Mouse (Mus musculus): Measurements from ENCODE around the gene Ttc9.

Gene Ttc9

DNA sequence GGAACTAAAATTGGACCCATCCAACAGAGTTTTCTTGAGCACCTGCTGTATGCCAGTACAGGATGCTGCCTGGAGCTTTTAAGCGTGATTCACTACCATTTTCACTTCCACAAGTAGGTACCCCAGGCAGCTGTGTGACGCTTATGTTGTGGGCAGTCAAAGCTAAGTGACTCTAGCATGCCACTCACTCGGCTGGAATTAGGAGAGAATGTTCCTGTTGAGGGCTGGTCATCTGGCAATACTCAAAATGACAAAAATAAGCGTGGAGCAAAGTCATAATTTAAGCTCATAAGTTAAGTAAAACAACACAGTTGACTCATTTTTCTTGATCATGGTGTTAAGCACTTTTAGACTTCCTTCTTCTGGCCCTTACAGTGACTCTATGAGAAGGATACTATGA lies 31.0 kb downstream of the Ttc9 start:
- no peak for DNase-seq

DNA sequence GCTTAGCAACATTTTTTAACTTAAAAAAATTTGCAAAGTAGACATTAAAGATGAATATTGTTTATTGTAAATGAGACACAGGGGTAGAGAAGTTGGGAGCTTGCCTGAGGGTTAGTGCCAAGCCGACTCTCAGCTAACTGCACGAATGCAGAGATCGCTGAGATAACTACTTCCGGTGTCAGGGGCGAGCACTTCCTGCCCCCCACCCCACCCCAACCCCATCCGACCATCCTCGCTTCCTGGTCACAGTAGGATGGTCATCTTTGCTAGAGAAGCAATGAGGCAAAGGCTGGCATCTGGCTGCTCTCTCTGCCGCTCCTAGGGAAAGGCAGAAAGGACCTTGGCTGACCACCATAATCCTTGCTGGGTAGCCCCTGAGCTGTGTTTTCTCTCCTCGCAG lies 32.1 kb downstream of the Ttc9 start:
- DNase-seq: no peak

DNA sequence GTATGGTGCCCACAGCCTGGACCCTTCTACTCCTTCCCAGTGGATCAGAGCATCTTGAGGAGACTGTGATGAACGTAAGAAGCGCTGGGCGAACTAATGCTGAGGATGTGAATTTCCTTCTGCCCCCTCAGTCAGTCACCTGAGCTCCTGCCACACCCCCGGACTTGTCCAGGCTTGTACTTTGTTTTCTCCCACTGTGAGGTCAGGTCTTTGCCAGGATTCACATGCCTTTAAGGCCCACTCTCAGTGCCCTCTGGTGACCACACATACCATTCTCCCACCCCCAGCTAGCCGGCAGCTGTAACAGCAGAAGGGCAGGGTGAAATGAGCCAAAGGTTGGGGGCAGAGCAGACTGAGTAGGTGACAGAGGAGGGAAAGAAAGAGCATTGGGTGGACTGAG lies 32.9 kb downstream of the Ttc9 start:
- no peak for DNase-seq

DNA sequence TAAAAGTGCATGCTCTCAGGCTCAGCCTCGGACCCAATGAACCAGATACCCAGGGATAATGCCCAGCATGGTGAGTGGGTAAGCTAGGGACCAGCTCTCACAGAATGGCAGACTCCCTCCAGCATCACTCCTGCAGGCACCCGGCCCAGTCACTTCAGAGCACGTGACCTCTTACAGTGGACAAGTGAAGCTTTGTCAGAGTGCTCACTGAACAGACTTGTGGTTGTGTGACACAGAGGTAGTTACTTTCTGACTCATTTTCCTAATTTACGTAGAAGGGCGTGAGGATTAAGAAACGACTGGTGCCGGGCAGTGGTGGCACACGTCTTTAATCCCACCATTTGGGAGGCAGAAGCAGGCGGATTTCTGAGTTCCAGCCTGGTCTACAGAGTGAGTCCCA lies 37.4 kb downstream of the Ttc9 start:
- no peak for DNase-seq

DNA sequence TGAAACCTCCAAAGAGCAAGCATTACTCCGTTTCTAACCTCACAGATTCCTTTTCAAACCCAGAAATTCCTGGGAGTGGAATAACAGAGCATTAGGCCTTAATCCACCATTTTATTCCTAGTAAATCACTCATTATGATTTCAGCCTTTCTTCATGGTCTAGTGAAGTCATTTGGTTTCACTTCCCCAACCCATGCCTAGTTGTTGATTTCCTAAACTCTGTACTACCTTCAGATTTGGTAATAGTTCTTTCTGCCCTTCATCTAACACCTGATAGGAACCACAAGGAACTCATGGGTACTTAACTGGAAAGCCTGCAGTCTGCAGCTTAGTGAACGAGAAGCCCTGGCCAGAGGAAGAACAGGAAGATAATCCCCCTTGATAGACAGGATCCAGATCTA lies 44.5 kb downstream of the Ttc9 start:
- no peak for DNase-seq

DNA sequence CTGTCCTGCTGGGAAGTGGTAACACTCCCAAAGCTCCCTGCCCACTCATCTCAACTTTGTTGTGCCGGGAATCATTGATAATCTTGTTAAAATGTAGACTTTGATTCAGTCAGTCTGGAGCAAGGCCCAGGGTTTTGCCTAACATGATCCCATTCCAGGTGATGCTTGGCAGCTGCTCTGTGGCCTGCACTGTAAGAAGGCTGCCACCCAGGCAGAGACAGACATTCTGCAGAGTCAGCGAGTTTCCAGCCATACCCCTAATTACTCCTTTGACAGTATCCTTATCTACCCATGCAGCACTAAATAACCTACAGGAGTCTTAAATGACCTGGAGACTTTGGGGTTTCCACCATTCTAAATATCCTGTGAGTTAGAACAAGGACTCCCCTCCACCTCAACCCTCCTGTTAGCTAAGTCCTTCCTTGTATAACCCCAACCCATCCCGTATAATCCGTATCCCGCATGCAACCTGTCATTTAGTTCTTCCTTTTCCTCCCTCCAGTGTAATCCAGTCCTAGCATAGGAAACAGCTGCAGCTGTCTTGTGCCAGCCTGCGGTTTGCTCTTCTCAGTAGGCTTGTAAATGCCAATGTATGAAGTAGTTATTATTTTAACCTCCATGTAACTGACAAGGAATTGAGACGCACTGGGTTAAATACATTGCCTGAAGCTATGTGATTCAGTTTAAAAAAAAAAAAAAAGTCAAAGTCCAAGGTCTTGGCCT lies 48.9 kb downstream of the Ttc9 start:
- no peak for DNase-seq

DNA sequence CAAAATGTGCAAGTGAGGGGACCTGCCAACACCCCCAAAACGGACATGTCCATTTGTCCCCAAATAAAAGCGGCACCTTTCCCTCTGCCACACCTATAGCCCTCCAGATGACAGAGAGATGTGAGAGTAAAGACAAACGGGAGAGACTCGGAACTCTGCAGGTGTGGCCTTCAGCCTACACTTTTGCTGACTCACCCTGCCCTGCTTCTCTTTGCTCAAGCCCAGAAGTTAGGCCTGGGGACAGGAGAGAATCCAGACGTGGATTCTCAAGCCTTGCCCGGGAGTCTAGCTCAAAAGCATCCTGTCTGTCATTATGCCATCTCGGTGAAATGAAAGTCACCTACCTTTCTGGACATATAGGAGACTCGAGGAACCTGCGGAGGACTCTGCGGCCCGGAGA lies 52.3 kb downstream of the Ttc9 start:
- no peak for DNase-seq

DNA sequence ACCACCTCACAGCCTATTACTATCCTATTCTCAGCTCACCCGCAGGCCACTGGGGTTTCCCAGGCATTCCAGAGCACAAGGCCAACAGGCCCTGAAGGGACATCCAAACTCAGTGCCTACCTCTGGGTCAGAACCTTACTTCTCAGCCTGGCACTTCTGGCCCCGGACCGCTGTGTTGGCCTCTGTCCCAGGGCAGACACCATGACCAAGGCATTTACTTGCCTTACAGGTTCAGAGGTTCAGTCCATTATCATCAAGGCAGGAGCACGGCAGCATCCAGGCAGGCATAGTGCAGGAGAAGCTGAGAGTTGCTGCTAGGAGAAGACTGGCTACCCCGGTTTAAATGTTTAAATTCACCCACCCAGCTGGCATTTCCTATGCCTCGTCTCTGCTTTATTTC lies 53.0 kb downstream of the Ttc9 start:
- no peak for DNase-seq

DNA sequence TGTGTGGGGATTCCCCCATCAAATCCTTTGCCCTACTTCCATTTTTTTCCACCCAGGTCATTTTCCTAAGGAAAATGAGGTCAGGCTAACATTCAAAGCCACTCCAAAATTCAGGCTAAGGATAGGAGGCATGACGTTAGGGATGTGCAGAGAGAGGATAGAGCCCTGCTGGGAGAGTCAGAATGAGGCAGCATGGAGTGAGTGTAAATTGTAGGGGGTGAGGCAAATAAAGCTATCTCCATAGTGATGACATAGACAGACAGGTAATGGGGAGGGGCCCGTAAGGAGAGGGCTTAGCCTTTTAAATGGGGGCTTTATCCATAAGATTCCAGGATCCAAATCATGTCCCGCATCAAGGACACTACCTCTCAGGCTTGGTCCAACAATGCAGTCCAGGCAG lies 54.9 kb downstream of the Ttc9 start:
- no peak for DNase-seq

DNA sequence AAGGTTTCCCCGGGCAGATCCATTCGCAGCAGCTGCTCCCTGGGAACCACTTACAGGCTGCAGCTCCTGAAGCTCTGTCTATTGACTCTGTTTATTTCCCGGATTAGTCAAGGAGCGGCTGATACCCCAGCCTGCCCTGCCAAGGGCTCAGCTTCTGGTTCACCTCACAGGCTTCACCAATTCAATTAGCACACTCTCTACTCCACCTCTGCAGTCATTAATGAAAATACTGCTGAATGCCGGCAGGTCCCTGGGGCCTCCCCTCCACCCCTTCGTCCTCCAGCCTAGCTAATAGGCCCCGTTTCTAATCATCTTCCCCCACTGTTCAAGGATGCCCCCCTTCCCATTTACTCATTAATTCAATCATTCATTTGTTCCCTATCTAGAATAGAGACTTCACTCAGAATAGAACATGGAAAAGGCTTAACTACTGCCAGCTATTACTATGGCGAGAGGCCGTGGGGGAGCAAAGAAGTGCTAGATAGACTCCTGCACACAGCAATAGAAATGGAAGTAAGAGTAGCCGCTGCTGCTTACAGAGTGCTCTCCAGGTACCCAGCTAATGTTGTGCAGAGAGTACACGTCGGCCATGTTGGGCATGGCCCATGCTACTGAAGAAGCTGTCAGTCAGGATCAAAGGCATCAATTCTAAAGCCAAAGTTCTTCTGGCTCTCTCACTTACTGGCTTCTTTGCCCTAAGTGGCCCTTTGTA lies 55.5 kb downstream of the Ttc9 start:
- DNase-seq: no peak

DNA sequence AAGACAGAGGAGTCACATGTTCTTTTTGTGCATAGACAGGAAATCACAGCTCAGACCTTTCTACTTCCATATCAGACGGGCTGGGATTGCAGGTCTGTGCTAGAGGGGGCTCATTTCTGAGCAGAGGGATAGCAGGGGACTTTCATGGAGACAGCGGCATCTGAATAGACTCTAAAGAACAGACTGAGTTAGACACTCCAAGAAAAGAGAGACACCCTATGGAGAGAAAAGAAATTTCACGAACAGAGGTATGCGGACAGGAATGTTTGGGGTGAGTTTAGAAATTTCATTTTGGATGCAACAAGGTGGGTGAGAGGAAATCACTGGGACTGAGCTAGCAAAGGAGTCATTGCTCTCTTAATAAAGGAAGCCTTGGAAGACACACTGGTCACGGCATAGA lies 56.8 kb downstream of the Ttc9 start:
- DNase-seq: no peak

DNA sequence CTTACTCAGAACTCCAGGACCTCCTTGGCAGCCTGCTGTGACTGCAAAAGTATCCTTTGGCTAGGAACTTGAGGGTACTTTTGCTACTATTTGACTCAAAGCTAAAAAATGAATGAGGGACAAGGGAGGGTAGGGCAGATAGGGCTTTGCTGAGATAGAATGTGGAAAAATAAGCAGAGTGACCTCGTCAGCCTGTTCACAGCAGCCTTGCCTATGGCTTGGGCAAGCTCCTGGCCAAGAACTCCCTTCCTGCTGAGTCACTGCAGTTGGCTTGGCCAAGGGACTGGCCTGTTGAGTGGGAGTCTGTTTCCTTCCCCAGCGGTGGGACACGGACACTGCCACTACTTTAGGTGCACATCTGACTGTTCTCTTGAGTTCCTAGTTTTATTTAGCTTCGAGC lies 57.5 kb downstream of the Ttc9 start:
- DNase-seq: no peak

DNA sequence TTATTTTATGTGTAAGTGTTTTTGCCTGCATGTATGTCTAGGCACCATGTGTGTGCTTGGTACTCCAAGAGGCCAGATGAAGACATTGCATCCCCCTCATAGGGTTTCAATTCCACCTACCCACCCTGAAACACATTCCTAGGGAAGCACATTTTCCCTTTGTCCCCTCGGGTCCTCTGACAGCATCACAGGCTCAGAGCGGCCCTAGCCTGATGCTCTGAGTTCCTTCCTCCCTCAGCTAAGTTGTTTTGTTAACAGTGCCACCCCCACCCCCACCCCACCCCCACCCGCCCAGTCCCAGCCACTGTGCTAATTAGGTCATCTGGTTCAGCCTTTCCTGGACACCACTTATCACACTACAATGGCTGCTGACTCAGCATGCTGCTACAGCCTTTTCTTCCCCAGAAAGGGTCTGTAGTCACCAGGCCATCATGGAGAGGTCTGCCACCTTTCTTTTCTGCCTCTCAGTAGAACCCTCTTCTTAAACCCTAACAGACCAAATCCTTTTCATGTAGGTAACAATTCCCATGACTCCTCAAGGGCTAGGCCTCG lies 58.5 kb downstream of the Ttc9 start:
- DNase-seq: no peak

DNA sequence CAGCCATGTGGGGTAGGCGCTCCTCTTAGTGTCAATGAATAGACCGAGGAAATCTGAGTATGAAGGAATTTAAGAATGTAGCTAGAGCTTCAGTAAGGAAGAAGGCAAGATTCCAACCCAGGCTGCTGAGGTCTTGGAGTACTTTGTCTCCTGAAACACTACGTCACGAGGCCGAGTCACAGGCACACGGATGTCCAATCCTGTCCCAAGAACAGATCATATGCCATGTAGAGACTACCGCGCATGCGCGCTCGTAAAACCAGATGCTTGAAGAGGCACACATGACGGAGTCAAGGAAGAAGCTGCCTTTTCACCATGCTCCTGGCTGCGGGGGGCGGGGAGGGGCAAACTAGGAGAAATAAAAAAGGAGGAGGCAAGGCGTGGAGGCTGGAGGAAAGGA lies 59.1 kb downstream of the Ttc9 start:
- no peak for DNase-seq

DNA sequence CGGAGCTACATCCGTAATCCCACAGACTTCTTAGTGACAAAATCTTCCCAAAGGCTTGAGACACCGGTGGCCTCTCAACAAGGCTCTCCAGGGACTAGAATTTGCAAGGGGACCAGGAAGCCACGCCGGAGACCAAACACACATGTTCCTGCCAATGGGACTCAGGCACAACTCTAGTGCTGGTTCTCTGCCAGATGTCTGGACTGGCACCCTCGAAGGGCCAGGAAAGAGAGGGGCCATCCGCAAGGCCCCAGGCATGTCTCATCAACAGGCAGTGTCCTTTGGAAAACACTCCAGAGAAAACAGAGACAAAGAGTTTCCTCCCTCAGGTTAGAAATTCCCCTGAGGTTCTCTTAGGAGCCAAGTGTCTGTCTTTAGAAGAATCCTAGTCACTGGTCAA lies 59.7 kb downstream of the Ttc9 start:
- no peak for DNase-seq

DNA sequence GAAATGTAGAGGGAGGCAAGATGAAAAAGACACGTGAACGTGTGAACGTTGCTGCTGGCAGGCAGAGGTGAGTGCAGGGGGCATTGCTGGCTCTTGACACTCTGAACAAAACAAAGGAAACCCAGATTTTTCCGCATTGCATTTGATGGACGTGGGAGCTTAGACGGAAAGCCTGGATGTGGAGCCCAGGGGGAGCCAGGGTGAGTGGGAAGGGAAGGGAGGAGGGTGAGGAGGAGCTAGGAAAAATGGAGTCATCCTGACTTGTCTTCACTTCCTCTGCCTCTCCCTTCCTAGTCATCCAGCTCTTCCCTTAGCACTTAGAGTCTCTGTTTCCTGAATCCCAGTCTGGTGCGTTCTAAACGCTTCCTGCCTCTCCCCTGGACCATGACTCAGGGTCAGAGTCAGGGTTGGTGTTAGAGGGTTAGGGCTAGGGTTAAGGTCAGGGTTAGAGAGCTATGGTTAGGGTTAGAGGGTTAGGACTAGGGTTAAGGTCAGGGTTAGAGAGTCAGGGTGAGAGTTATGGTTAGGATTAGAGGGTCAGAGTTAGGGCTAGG lies 60.2 kb downstream of the Ttc9 start:
- no peak for DNase-seq

DNA sequence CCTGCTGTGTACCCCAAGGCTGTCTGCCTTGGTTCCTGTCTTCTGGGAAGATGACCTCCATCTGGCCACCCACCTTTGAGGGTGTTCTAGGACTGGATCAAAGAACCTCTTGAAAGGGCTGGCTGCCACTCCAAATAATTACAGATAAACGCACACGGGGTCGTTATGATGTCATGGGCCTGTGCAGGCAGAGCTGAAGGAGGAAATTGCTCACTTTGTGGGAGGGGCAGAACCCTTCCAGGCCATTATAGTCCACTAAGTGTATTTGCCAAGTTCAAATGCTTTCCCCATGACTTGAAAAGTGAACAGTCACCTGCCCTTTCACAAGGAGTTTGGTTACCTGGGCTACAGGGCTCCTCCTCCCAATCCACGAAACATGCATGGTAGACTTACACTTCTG lies 67.0 kb downstream of the Ttc9 start:
- DNase-seq: no peak

DNA sequence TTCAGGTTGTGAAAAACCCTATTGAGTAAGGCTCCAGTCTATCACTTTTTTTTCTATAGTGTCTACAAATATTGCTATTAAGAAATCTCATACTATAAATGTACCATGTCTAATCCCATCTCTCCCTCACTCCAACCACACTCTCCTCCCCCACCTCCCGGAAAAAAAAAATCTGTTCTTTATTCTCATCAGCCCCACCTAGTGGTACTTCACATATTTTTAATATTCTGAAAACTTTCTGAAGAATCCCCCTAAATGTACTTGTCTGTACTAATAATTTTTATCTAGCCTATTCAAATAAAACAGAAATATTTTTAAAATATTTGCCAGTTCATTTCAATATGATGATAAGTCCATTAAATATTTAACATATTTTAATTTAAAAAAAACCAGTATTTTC lies 71.9 kb downstream of the Ttc9 start:
- no peak for DNase-seq

DNA sequence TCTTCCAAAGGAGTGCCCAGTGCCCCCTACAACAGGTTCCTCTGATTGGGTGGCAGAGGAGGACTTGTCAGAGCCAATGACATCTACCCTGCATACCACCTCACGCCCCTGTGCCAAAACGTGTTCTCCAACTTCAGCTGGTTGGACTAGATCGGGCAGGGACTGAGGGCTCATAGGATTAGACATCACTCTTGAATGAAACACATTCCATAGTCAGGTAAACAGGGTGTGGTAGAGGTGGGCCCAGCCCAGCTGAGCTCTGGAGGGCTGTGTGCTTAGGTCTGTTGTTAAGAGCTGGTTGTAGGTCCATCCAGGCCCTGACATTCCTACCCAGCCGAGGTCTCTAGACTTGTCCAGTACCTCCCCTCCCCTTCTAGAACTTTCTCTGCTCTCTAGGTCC lies 81.6 kb downstream of the Ttc9 start:
- no peak for DNase-seq

Measured in right cerebral cortex, postnatal 25 days (tissue).